Mouse (Mus musculus): ENCODE data around the gene Psenen.

Psenen gene

GRCm38 (mm10) chr7:30515003-30515760 lies 48.2 kb downstream of the Psenen start:
- DNase-seq (ENCODE audit: low spot score in 2 of 2) = no peak

All from frontal cortex, postnatal 25 days (tissue).